Mouse (Mus musculus): ENCODE measurements around the gene Hist1h2be.
"Not testable (repeated sequence)": the region's sequence is repeated elsewhere in the genome, so short reads cannot be mapped to it uniquely, and the experiment has no call there.

The Hist1h2be gene

GRCm38 (mm10) chr13:23592614-23593013 lies 28.3 kb downstream of the Hist1h2be start:
- DNase-seq (ENCODE audit: extremely low read depth, insufficient read length, low spot score) = no peak

- DNase-seq (ENCODE audit: extremely low read depth, insufficient read length, low spot score) = not testable (repeated sequence)
Measured at GRCm38 (mm10) chr13:23591886-23592285, 29.0 kb downstream of the Hist1h2be start.

- no peak for DNase-seq (ENCODE audit: extremely low read depth, insufficient read length, low spot score)
Measured at GRCm38 (mm10) chr13:23591206-23591605, 29.7 kb downstream of the Hist1h2be start.

- peak; percentile 45 for DNase-seq (ENCODE audit: extremely low read depth, insufficient read length, low spot score)
Measured at GRCm38 (mm10) chr13:23586940-23587225, 34.0 kb downstream of the Hist1h2be start.

GRCm38 (mm10) chr13:23586099-23586939 lies 34.6 kb downstream of the Hist1h2be start:
- DNase-seq (ENCODE audit: extremely low read depth, insufficient read length, low spot score) = no peak

GRCm38 (mm10) chr13:23585442-23586098 lies 35.4 kb downstream of the Hist1h2be start:
- peak; percentile 90 for DNase-seq (ENCODE audit: extremely low read depth, insufficient read length, low spot score)

GRCm38 (mm10) chr13:23585029-23585441 lies 35.9 kb downstream of the Hist1h2be start:
- peak; percentile 68 for DNase-seq (ENCODE audit: extremely low read depth, insufficient read length, low spot score)

- peak; percentile 35 for DNase-seq (ENCODE audit: extremely low read depth, insufficient read length, low spot score)
Measured at GRCm38 (mm10) chr13:23584331-23584730, 36.6 kb downstream of the Hist1h2be start.

GRCm38 (mm10) chr13:23583387-23584068 lies 37.4 kb downstream of the Hist1h2be start:
- peak; percentile 41 for DNase-seq (ENCODE audit: extremely low read depth, insufficient read length, low spot score)

GRCm38 (mm10) chr13:23582219-23583056 lies 38.5 kb downstream of the Hist1h2be start:
- DNase-seq (ENCODE audit: extremely low read depth, insufficient read length, low spot score) = peak; percentile 58

GRCm38 (mm10) chr13:23581408-23582218 lies 39.3 kb downstream of the Hist1h2be start, which contains the start of gene Hist1h4d:
Gene Hist1h4d, plus strand, starts transcription at chr13:23581598.
- peak; percentile 98 for DNase-seq (ENCODE audit: extremely low read depth, insufficient read length, low spot score)

- peak; percentile 18 for DNase-seq (ENCODE audit: extremely low read depth, insufficient read length, low spot score)
Measured at GRCm38 (mm10) chr13:23577835-23578234, 43.1 kb downstream of the Hist1h2be start.

GRCm38 (mm10) chr13:23576906-23577639 lies 43.9 kb downstream of the Hist1h2be start:
- DNase-seq (ENCODE audit: extremely low read depth, insufficient read length, low spot score) = peak; percentile 48

GRCm38 (mm10) chr13:23576351-23576881 lies 44.5 kb downstream of the Hist1h2be start:
- DNase-seq (ENCODE audit: extremely low read depth, insufficient read length, low spot score) = peak; percentile 53

- peak; percentile 78 for DNase-seq (ENCODE audit: extremely low read depth, insufficient read length, low spot score)
Measured at GRCm38 (mm10) chr13:23575864-23576313, 45.0 kb downstream of the Hist1h2be start.

GRCm38 (mm10) chr13:23575271-23575851 lies 45.6 kb downstream of the Hist1h2be start, which contains the start of gene Hist1h3d:
Gene Hist1h3d, plus strand, starts transcription at chr13:23575763.
- DNase-seq (ENCODE audit: extremely low read depth, insufficient read length, low spot score) = peak; percentile 88

- peak; percentile 75 for DNase-seq (ENCODE audit: extremely low read depth, insufficient read length, low spot score)
Measured at GRCm38 (mm10) chr13:23574546-23575170, 46.3 kb downstream of the Hist1h2be start.
